Mouse (Mus musculus) forebrain, postnatal 0 days (tissue): ENCODE measurements around the gene Epn1. TPM values are rescaled to one million over a fixed set of nuclear protein-coding genes. Genes with fewer than 3 reads are reported as not detected.
A peak's percentile ranks its signal among the peaks of the same experiment; 100 is the strongest.
"Not testable (repeated sequence)": the region's sequence is repeated elsewhere in the genome, so short reads cannot be mapped to it uniquely, and the experiment has no call there.

ENCODE experiments used
- ATAC-seq: fragments of 200-750 bp; cut with Nextera tagmentation; 2 replicates; pipeline ENCODE4 v1.8.0; 2017; ENCODE audit warnings: mild to moderate bottlenecking, moderate library complexity
- DNase-seq: peaks from one replicate; pipeline ENCODE4 v3.0.0-alpha.2; 2015
- H3K27ac ChIP-seq: fragments of 300-500 bp; sonication (generic); 2 replicates; pipeline ENCODE4 v1.5.1; 2014; ENCODE audit warnings: low read depth, mild to moderate bottlenecking, antibody characterized with exemption, low read length, moderate library complexity, mixed read lengths
- H3K27me3 ChIP-seq: fragments of 300-500 bp; sonication (generic); 2 replicates; pipeline ENCODE4 v1.6.1; 2014; ENCODE audit warnings: mild to moderate bottlenecking, low read length, mixed read lengths; ENCODE audit not compliant: insufficient read depth
- H3K36me3 ChIP-seq: fragments of 300-500 bp; sonication (generic); 2 replicates; pipeline ENCODE4 v1.6.1; 2014; ENCODE audit warnings: mild to moderate bottlenecking, moderate library complexity; ENCODE audit not compliant: insufficient read depth
- H3K4me1 ChIP-seq: fragments of 300-500 bp; sonication (generic); 2 replicates; pipeline ENCODE4 v1.6.1; 2014; ENCODE audit warnings: antibody characterized with exemption; ENCODE audit not compliant: insufficient read depth
- H3K4me2 ChIP-seq: fragments of 300-500 bp; sonication (generic); 2 replicates; pipeline ENCODE4 v1.6.1; 2014; ENCODE audit warnings: low read depth, mild to moderate bottlenecking, moderate library complexity
- H3K4me3 ChIP-seq: fragments of 300-500 bp; sonication (generic); 2 replicates; pipeline ENCODE4 v1.5.1; 2014; ENCODE audit warnings: low read depth, low read length, mixed read lengths
- H3K9ac ChIP-seq: fragments of 300-500 bp; sonication (generic); 2 replicates; pipeline ENCODE4 v1.6.1; 2014; ENCODE audit warnings: mild to moderate bottlenecking
- H3K9me3 ChIP-seq: fragments of 300-500 bp; sonication (generic); 2 replicates; pipeline ENCODE4 v1.6.1; 2016; ENCODE audit warnings: low read length
- CTCF ChIP-seq: sonication (generic); IDR thresholded peaks from 2 replicates; pipeline ENCODE4 v1.5.1; 2016; ENCODE audit warnings: antibody characterized with exemption, control low read depth, low read depth
- WGBS: fragments of 180-500 bp; shearing (Covaris S2); extraction: QIAGEN DNeasy Blood & Tissue Kit; methylation state at CpG from one replicate; pipeline ENCODE4 v1.1.7; 2014; 5-methylcytosine and 5-hydroxymethylcytosine counted together
- polyA plus RNA-seq: library from polyadenylated mRNA; unstranded; fragments of >200 nt; fragmentation: Nextera tagmentation; extraction: Ambion mirVana; gene quantifications from 2 replicates; pipeline ENCODE4 v1.2.1, GENCODE M21; 2015
- total RNA-seq: library from RNA; depleted of rRNA; stranded (reverse); fragments of >200 nt; gene quantifications from 2 replicates; pipeline ENCODE4 v1.2.3, GENCODE M21; 2014

Epn1 gene
- total and polyA plus RNA-seq, 2 experiments from 2014 or later = 127 to 347 TPM

GRCm38 (mm10) chr7:5062360-5063001 lies 17.6 kb upstream of the Epn1 start:
- DNase-seq (peak; percentile 90), ATAC-seq (peak; percentile 37)
- peaks cover 8% of the 10 kb centered on the region; the same call in 1 of the 2 replicates for H3K36me3 ChIP-seq
- peak overlapping the region; percentile 78 for H3K4me3 ChIP-seq
- H3K9ac ChIP-seq = peak overlapping the region; percentile 78
- H3K27ac ChIP-seq = peak overlapping the region; percentile 98
- no peaks in the 10 kb centered on the region for H3K27me3 ChIP-seq
- H3K4me2 ChIP-seq = peak overlapping the region; percentile 71
- no peaks in the 10 kb centered on the region for H3K9me3 ChIP-seq
- WGBS = under 1% methylated on average over 47 of the region's 51 CpGs
- no peak for TF ChIP-seq CTCF
- peaks cover 26% of the 10 kb centered on the region for H3K4me1 ChIP-seq

- H3K9ac ChIP-seq = no peak overlapping the region
- H3K27me3 ChIP-seq = no peaks in the 10 kb centered on the region
- WGBS = 95% methylated on average over 6 of the region's 6 CpGs
Observed at GRCm38 (mm10) chr7:5064886-5065285, 15.1 kb upstream of the Epn1 start.

GRCm38 (mm10) chr7:5073586-5073985 lies 6.4 kb upstream of the Epn1 start:
- TF ChIP-seq CTCF = no peak
- H3K36me3 ChIP-seq = peaks cover 79% of the 10 kb centered on the region
- no peak overlapping the region for H3K4me3 ChIP-seq
- no peaks in the 10 kb centered on the region for H3K9me3 ChIP-seq
- H3K4me2 ChIP-seq = no peak overlapping the region
- WGBS = 81% methylated on average over 1 of the region's 1 CpGs
- no peak overlapping the region for H3K27ac ChIP-seq
- H3K27me3 ChIP-seq = no peaks in the 10 kb centered on the region
- H3K4me1 ChIP-seq = no peaks in the 10 kb centered on the region
- H3K9ac ChIP-seq = no peak overlapping the region
- DNase-seq (no peak), ATAC-seq (no peak)

More at GRCm38 (mm10) chr7:5064886-5065285, 15.1 kb upstream of the Epn1 start:
- ATAC-seq = no peak
- Histone ChIP-seq H3K4me2 (no peak overlapping the region), H3K27ac (no peak overlapping the region), H3K4me1 (peaks cover 18% of the 10 kb centered on the region), H3K4me3 (no peak overlapping the region), H3K9me3 (no peaks in the 10 kb centered on the region), H3K36me3 (peaks cover 33% of the 10 kb centered on the region)
- DNase-seq = no peak
- no peak for TF ChIP-seq CTCF

GRCm38 (mm10) chr7:5074984-5075383 lies 5.1 kb upstream of the Epn1 start:
- DNase-seq (no peak), ATAC-seq (no peak)
- Histone ChIP-seq H3K27me3 (no peaks in the 10 kb centered on the region), H3K4me3 (no peak overlapping the region), H3K9me3 (no peaks in the 10 kb centered on the region), H3K4me1 (no peaks in the 10 kb centered on the region), H3K27ac (no peak overlapping the region), H3K4me2 (no peak overlapping the region), H3K9ac (no peak overlapping the region), H3K36me3 (peaks cover 69% of the 10 kb centered on the region)
- 92% methylated on average over 5 of the region's 5 CpGs for WGBS
- no peak for TF ChIP-seq CTCF

- no peak overlapping the region for H3K9ac ChIP-seq
- no peak overlapping the region for H3K4me2 ChIP-seq
- ATAC-seq (no peak), DNase-seq (no peak)
- H3K4me3 ChIP-seq = no peak overlapping the region
- WGBS = 90% methylated on average over 2 of the region's 2 CpGs
- TF ChIP-seq CTCF = no peak
- H3K4me1 ChIP-seq = 0 out of 2 replicates have a peak, but pooled peaks cover 8% of the 10 kb centered on the region
- H3K9me3 ChIP-seq = no peaks in the 10 kb centered on the region
- peaks cover 51% of the 10 kb centered on the region for H3K36me3 ChIP-seq
- H3K27me3 ChIP-seq = no peaks in the 10 kb centered on the region
- H3K27ac ChIP-seq = no peak overlapping the region
Observed at GRCm38 (mm10) chr7:5076931-5077330, 3.1 kb upstream of the Epn1 start.

- Histone ChIP-seq H3K4me3 (peak overlapping the region; percentile 84), H3K36me3 (peaks cover 36% of the 10 kb centered on the region), H3K4me2 (peak overlapping the region; percentile 80), H3K27ac (peak overlapping the region; percentile 76; the same call in 1 of the 2 replicates), H3K9ac (peak overlapping the region; percentile 92; the same call in 1 of the 2 replicates)
- H3K9me3 ChIP-seq, H3K4me1 ChIP-seq, DNase-seq, H3K27me3 ChIP-seq, ATAC-seq: not testable (repeated sequence)
- WGBS = 53% methylated on average over 9 of the region's 13 CpGs
Observed at GRCm38 (mm10) chr7:5079365-5080009, 548 bp upstream of the Epn1 start.

GRCm38 (mm10) chr7:5080815-5081214 lies 780 bp downstream of the Epn1 start:
- ATAC-seq = no peak
- H3K4me1 ChIP-seq = 0 out of 2 replicates have a peak, but pooled peaks cover 8% of the 10 kb centered on the region
- WGBS = 18% methylated on average over 6 of the region's 6 CpGs
- DNase-seq = peak; percentile 14
- TF ChIP-seq CTCF = no peak
- no peaks in the 10 kb centered on the region for H3K9me3 ChIP-seq
- H3K9ac ChIP-seq = peak overlapping the region; percentile 92
- no peaks in the 10 kb centered on the region for H3K27me3 ChIP-seq
- H3K4me2 ChIP-seq = peak overlapping the region; percentile 80
- peak overlapping the region; percentile 84 for H3K27ac ChIP-seq
- peaks cover 29% of the 10 kb centered on the region for H3K36me3 ChIP-seq
- H3K4me3 ChIP-seq = peak overlapping the region; percentile 84
